Mouse (Mus musculus): ENCODE measurements around the gene Utp14a. TPM values are rescaled to one million over a fixed set of nuclear protein-coding genes. Genes with fewer than 3 reads are reported as not detected.
"Not testable (repeated sequence)": the region's sequence is repeated elsewhere in the genome, so short reads cannot be mapped to it uniquely, and the experiment has no call there.

Utp14a gene
- 3.7 and 3.8 TPM in 2 replicates for polyA plus RNA-seq (2012; rRNA removed)

DNA sequence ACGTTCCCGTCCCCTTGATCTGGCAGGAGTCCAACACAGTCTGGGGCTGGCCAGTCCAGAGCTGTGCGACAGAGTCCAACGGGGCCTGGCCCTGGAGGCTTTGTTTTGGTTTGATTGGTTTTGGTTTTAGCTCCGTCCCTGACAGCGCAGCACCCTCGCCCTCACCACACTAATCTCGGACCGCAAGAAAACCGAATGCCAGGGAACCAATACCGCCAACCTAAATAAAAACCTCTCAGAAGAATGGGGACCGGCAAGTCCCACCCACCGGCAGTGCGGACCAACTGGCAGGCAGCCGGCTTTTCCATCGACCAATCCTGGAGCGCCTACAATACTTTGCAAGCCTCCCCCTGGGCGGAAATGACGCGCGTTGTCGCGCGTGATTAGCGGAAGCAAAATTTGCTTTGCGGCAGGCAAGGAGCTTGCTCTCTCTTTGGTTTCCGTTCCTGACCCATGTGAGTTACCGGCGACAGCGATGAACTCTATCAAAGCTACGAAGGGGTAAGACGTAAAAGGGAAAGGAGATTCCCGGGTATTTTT lies at the start of gene Utp14a:
Gene Utp14a, plus strand, starts transcription at position 395 of the 540 bp plus-strand sequence.
- Histone ChIP-seq H3K4me3 (ENCODE audit: control insufficient read depth, insufficient read depth, low read length) (peak within 1 kb of the TSS; percentile 96), H3K36me3 (ENCODE audit: control insufficient read depth, insufficient read depth, low read length) (no peaks in the 10 kb centered on the region), H3K27ac (ENCODE audit: control insufficient read depth, insufficient read depth, low read length) (peak within 1 kb of the TSS; percentile 88), H3K27me3 (ENCODE audit: control insufficient read depth, insufficient read depth, low read length) (no peaks in the 10 kb centered on the region), H3K4me1 (replicated peaks; ENCODE audit: control insufficient read depth, insufficient read depth, low read length) (no peaks in the 10 kb centered on the region; the same call in 1 of the 2 replicates)
- 1% methylated on average over 33 of the region's 33 CpGs for WGBS
- peak; percentile 88 for DNase-seq
- 0 out of 2 replicates have a peak, but pooled peaks have one; percentile 25 for TF ChIP-seq CTCF (IDR thresholded peaks at IDR 0.05; ENCODE audit: borderline replicate concordance, control insufficient read depth, extremely low read depth, insufficient read depth, low read length, poor library complexity)
- TF ChIP-seq POLR2A (IDR thresholded peaks at IDR 0.05; ENCODE audit: control insufficient read depth, extremely low read depth, insufficient read depth, low read length, poor library complexity), result peak; percentile 53

DNA sequence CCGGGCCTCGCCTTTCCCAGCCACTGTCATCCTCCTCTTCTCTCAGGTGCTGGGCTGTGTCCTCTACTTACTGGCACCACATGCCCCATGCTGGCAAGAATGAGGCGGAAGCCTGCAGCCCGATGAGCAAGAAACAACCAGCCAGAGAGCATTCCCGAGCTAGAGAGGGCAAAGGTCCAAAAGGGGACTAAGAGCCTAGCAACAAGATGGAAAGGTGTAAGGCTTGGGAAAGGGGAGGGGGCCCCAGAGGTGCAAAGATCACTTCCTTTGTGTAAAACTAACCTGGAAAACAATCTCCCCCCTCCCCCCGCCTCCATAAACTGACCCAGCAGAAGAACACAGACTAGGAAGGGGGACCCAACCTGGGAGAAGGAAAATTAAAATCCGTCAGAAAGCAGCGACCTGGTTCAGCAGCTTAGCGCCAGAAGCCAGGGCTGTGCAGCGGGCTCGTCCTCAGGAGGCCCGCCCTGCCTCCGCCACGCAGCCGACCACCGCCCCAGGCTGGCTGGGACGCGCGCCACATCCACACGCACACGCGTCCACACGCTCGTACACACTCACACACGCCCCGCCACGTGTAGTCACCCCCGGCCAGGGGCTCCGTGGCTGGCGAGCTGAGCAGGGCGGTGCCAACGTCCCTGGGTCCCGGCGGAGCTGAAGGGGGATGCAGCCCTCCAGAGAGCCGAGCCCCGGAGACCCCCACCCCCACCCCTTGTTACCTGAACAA lies 48.7 kb upstream of the Utp14a start:
- Histone ChIP-seq H3K4me1 (replicated peaks; ENCODE audit: control insufficient read depth, insufficient read depth, low read length) (peaks cover 4% of the 10 kb centered on the region), H3K4me3 (ENCODE audit: control insufficient read depth, insufficient read depth, low read length) (peak overlapping the region; percentile 68), H3K36me3 (ENCODE audit: control insufficient read depth, insufficient read depth, low read length) (no peaks in the 10 kb centered on the region), H3K27ac (ENCODE audit: control insufficient read depth, insufficient read depth, low read length) (peak overlapping the region; percentile 53; the same call in 1 of the 2 replicates), H3K27me3 (ENCODE audit: control insufficient read depth, insufficient read depth, low read length) (no peaks in the 10 kb centered on the region)
- WGBS, result 8% methylated on average over 30 of the region's 36 CpGs
- DNase-seq, result peak; percentile 6
- no peak for TF ChIP-seq POLR2A (IDR thresholded peaks at IDR 0.05; ENCODE audit: control insufficient read depth, extremely low read depth, insufficient read depth, low read length, poor library complexity)
- no peak for TF ChIP-seq CTCF (IDR thresholded peaks at IDR 0.05; ENCODE audit: borderline replicate concordance, control insufficient read depth, extremely low read depth, insufficient read depth, low read length, poor library complexity)

DNA sequence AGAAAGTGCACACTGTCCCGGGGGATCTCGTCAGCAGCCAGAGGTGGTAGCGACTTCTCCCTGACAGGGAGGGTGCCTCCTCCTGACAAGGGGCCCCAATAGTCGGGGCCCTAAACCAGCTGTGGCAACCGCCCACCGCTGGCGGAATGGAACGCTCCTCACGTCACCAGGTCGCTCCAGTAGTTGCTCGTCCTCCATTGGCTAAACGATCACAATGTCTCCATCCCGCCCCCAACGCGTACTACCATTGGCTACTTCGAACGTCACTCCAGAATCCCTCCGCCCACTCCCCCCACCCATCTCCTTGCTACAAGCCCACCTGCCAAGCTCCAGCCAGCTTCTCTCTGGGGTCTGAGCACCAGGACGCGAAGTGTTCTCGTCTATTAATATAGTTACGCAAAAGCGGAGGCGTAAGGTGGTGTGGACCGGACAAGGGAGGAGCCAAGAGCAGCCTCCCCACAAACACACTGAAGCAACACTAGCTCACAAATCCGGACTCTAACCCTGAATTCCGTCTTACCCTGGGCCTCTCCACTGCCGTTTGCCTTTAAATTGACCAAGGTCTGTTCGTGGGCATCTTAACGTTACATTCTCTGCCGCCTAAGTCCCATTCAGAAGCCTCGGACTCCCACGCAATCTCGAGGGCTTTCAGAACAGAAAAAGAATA lies 48.0 kb upstream of the Utp14a start, which contains the start of gene Zdhhc9:
Gene Zdhhc9, minus strand, starts transcription at position 360 of the 667 bp plus-strand sequence.
- under 1% methylated on average over 31 of the region's 34 CpGs for WGBS
- Histone ChIP-seq H3K4me1 (replicated peaks; ENCODE audit: control insufficient read depth, insufficient read depth, low read length) (peaks cover 4% of the 10 kb centered on the region), H3K27me3 (ENCODE audit: control insufficient read depth, insufficient read depth, low read length) (no peaks in the 10 kb centered on the region), H3K27ac (ENCODE audit: control insufficient read depth, insufficient read depth, low read length) (peak within 1 kb of the TSS; percentile 84), H3K36me3 (ENCODE audit: control insufficient read depth, insufficient read depth, low read length) (no peaks in the 10 kb centered on the region), H3K4me3 (ENCODE audit: control insufficient read depth, insufficient read depth, low read length) (peak within 1 kb of the TSS; percentile 70)
- DNase-seq, result peak; percentile 86
- TF ChIP-seq POLR2A (IDR thresholded peaks at IDR 0.05; ENCODE audit: control insufficient read depth, extremely low read depth, insufficient read depth, low read length, poor library complexity) (peak; percentile 48), CTCF (IDR thresholded peaks at IDR 0.05; ENCODE audit: borderline replicate concordance, control insufficient read depth, extremely low read depth, insufficient read depth, low read length, poor library complexity) (no peak)

DNA sequence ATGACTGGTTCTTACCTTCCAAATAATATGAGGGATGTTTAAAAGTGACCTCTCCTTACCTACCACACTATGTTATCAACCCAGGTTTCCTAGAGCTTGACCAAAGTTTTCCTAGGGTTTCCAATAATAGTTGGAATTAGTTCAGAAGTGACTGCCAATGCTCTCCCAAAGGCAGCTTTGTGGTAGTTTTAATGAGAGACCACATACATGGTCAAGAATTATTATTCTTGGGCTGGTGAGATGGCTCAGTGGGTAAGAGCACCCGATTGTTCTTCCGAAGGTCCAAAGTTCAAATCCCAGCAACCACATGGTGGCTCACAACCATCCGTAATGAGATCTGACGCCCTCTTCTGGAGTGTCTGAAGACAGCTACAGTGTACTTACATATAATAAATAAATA lies 46.9 kb upstream of the Utp14a start:
- not testable (repeated sequence) for H3K4me1 ChIP-seq (replicated peaks; ENCODE audit: control insufficient read depth, insufficient read depth, low read length); H3K27ac ChIP-seq (ENCODE audit: control insufficient read depth, insufficient read depth, low read length); DNase-seq; H3K4me3 ChIP-seq (ENCODE audit: control insufficient read depth, insufficient read depth, low read length); H3K36me3 ChIP-seq (ENCODE audit: control insufficient read depth, insufficient read depth, low read length); H3K27me3 ChIP-seq (ENCODE audit: control insufficient read depth, insufficient read depth, low read length)
- WGBS, result 89% methylated on average over 4 of the region's 4 CpGs

DNA sequence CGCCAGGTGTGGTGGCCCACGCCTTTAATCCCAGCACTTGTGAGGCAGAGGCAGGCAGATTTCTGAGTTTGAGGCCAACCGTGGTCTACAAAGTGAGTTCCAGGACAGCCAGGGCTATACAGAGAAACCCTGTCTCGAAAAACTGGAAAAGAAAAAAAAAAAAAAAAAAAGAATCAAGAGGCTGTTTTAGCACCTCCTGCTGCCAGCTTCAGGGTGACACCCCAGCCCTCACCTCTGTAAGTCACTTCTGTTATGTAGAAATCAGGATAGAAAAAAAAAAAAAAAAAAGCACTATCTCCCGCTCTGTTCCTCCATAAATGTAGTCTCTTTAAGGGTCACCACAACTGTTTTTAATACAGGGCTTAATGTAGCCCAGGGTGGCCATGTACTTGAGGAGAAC lies 37.2 kb upstream of the Utp14a start:
- 87% methylated on average over 5 of the region's 5 CpGs for WGBS
- DNase-seq, result no peak
- no peaks in the 10 kb centered on the region for H3K36me3 ChIP-seq (ENCODE audit: control insufficient read depth, insufficient read depth, low read length)
- TF ChIP-seq CTCF (IDR thresholded peaks at IDR 0.05; ENCODE audit: borderline replicate concordance, control insufficient read depth, extremely low read depth, insufficient read depth, low read length, poor library complexity) (no peak), POLR2A (IDR thresholded peaks at IDR 0.05; ENCODE audit: control insufficient read depth, extremely low read depth, insufficient read depth, low read length, poor library complexity) (no peak)
- H3K4me1 ChIP-seq (replicated peaks; ENCODE audit: control insufficient read depth, insufficient read depth, low read length), result no peaks in the 10 kb centered on the region
- H3K27ac ChIP-seq (ENCODE audit: control insufficient read depth, insufficient read depth, low read length), result no peak overlapping the region
- no peaks in the 10 kb centered on the region for H3K27me3 ChIP-seq (ENCODE audit: control insufficient read depth, insufficient read depth, low read length)
- H3K4me3 ChIP-seq (ENCODE audit: control insufficient read depth, insufficient read depth, low read length), result no peak overlapping the region

DNA sequence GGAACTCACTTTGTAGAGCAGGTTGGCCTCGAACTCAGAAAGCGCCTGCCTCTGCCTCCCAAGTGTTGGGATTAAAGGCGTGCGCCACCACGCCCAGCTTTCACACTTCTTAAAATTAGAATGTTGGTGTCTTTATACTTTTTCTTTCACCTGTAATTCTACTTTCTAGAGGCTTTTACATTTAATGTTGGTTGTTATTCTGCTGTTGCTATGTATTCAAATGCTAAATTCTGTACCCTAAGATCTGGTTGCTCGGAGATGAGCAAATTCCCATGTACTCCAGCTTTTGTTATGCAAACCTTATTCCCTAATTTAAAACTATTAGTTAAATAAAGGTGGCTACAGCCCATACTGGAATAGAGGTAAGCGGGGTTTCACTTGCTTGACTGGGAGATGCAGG lies 34.0 kb upstream of the Utp14a start:
- TF ChIP-seq CTCF (IDR thresholded peaks at IDR 0.05; ENCODE audit: borderline replicate concordance, control insufficient read depth, extremely low read depth, insufficient read depth, low read length, poor library complexity) (no peak), POLR2A (IDR thresholded peaks at IDR 0.05; ENCODE audit: control insufficient read depth, extremely low read depth, insufficient read depth, low read length, poor library complexity) (no peak)
- Histone ChIP-seq H3K4me3 (ENCODE audit: control insufficient read depth, insufficient read depth, low read length) (no peak overlapping the region), H3K4me1 (replicated peaks; ENCODE audit: control insufficient read depth, insufficient read depth, low read length) (no peaks in the 10 kb centered on the region), H3K27ac (ENCODE audit: control insufficient read depth, insufficient read depth, low read length) (no peak overlapping the region), H3K27me3 (ENCODE audit: control insufficient read depth, insufficient read depth, low read length) (no peaks in the 10 kb centered on the region), H3K36me3 (ENCODE audit: control insufficient read depth, insufficient read depth, low read length) (no peaks in the 10 kb centered on the region)
- DNase-seq, result no peak
- WGBS, result 96% methylated on average over 7 of the region's 7 CpGs

All from thymus, adult 2 months (tissue).